Mouse (Mus musculus): ENCODE measurements around the gene Cc2d2a. TPM values are rescaled to one million over a fixed set of nuclear protein-coding genes. Genes with fewer than 3 reads are reported as not detected.

The Cc2d2a gene
- polyA plus RNA-seq, 1 experiment from 2014 or later: 1.00 TPM

DNA sequence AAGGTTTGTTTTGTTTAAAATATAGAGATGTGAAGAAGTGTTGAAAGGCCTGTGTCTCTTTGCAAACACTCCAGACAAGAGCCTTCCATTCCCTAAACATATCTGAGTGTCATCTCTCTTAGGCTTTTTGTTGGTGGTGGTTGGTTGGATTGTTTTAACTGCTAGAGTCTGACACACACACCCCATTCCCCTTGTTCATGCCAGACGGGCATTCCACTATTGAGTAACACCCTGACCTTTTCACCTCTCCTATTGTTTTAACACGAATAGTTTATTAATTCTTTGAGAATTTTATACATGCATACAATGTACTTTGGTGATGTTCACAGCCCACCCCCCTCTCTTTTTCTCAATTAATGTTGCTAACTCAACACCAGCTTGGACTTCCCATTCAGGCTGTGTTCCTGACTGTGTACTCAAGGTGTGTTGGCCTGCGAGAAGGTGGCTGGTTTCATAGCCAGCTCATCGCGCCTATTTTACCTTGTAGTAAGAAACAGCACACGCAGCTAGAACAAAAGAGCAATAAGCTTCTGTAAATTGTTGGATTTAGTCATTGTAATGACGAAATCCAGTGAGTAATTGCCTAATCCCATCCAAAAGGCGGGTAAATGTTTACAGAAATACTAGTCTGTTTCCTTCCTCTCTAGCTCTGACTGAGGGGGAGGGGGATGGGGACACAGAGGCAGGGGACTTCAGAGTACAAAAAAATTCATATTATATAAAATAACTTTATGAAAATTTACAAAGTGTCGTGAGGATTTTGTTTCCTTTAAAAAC is 126.0 kb downstream of the Cc2d2a start:
- ATAC-seq (peak; percentile 79), DNase-seq (no peak)
- Histone ChIP-seq H3K36me3 (replicated peaks; ENCODE audit: insufficient read depth, low read length) (no peaks in the 10 kb centered on the region), H3K9me3 (ENCODE audit: low read length) (no peaks in the 10 kb centered on the region), H3K4me3 (ENCODE audit: low read depth, low read length) (no peak overlapping the region), H3K4me2 (ENCODE audit: low read depth, low read length) (no peak overlapping the region), H3K4me1 (ENCODE audit: insufficient read depth) (peaks cover 7% of the 10 kb centered on the region; the same call in 1 of the 2 replicates), H3K9ac (replicated peaks) (no peak overlapping the region), H3K27ac (ENCODE audit: low read depth) (peak overlapping the region; percentile 48; the same call in 1 of the 2 replicates), H3K27me3 (ENCODE audit: insufficient read depth, low read length) (no peaks in the 10 kb centered on the region)
- WGBS (ENCODE audit: insufficient replicate concordance): 49% methylated on average over 9 of the region's 9 CpGs
- no peak for TF ChIP-seq CTCF (IDR thresholded peaks at IDR 0.05; ENCODE audit: low read depth)
- peak; percentile 29; the same call in 1 of the 2 replicates for TF ChIP-seq EP300 (IDR thresholded peaks at IDR 0.05; ENCODE audit: low read depth)

Other genes with a start within 250 kb of the Cc2d2a start
- 1.7 and 1.8 TPM in 2 replicates for gene C1qtnf7, start 146.8 kb upstream of the Cc2d2a start, polyA plus RNA-seq (2015; fragmentation: Nextera tagmentation; extraction: Ambion mirVana)
- 3.1 TPM in 2 replicates for gene Bst1, start 156.5 kb downstream of the Cc2d2a start, polyA plus RNA-seq (2015; fragmentation: Nextera tagmentation; extraction: Ambion mirVana)
- gene Fbxl5, start 159.3 kb downstream of the Cc2d2a start, polyA plus RNA-seq (2015; fragmentation: Nextera tagmentation; extraction: Ambion mirVana): 15.9 and 16.5 TPM in 2 replicates
- 18.6 and 20.5 TPM in 2 replicates for gene Cd38, start 206.2 kb downstream of the Cc2d2a start, polyA plus RNA-seq (2015; fragmentation: Nextera tagmentation; extraction: Ambion mirVana)